Mouse (Mus musculus) T-helper 1 cell (primary cell): Measurements from ENCODE around the gene Cdca8.
"Not testable (repeated sequence)": the region's sequence is repeated elsewhere in the genome, so short reads cannot be mapped to it uniquely, and the experiment has no call there.

Experiments used
- in situ Hi-C: fragments of 300-600 bp; cut with MboI, MseI; formaldehyde crosslinking; loops from one replicate; pipeline ENCODE4 v1.15.1; 2025; ENCODE audit warnings: high pct_unique_total_duplicates

The Cdca8 gene

DNA sequence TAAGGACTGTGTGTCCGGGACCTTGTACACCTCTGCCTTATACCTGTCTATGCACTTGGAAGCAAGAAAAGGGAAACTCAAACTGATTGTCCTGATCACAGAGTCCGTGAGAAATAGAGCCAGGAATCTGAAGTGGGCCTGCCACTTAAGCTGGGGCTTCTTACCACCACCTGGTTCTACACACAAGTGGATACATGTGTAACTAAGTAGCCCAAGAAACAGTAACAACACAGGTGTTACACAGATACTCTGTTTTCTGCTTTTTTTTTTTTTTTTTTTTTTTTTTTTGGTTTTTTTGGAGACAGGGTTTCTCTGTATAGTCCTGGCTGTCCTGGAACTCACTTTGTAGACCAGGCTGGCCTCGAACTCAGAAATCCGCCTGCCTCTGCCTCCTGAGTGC is at the start of gene Cdca8:
Gene Cdca8 (minus strand): TSS at position 101 of the 400 bp plus-strand sequence.
- in situ Hi-C loops: not testable (repeated sequence)

DNA sequence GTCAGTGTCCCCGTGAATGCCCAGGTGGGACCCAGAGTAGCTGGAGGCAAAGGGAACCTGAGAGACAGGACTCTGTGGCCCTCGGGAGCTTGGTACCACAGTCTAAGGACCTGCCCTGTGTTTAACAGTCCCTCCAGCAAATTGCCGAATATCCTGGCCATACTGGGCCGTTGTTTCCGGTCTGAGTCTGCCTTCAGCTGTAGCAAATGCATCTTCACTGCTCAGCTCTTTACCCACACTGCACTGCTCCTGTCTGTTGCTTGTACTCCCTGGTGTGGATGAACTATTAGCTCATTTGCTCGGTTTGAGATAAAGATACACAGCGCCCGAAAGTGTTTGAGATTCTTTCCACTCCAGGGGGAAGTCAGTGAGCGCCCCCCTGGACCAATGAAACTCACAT is 49.3 kb upstream of the Cdca8 start:
- in situ Hi-C loops: no loop called here

DNA sequence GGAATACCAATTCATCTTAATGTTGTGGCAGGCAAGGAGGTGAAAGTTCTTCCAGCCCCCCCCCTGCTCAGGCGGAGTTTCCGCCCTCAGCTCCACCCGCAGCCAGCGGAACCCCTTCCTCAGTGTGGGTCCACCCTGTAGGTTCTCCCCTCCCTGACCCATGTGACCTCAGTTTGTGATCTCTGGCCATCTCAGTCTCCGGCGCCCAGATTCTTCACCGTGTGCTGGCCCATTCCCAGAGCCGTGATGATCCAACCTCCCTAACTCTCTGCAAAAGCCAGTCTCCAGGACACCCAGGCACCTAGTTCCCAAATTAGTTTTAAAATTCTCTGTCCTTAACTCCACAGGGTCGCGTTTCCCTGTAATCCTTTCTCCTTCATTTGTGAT is 48.6 kb upstream of the Cdca8 start:
- in situ Hi-C loops: no loop called here

DNA sequence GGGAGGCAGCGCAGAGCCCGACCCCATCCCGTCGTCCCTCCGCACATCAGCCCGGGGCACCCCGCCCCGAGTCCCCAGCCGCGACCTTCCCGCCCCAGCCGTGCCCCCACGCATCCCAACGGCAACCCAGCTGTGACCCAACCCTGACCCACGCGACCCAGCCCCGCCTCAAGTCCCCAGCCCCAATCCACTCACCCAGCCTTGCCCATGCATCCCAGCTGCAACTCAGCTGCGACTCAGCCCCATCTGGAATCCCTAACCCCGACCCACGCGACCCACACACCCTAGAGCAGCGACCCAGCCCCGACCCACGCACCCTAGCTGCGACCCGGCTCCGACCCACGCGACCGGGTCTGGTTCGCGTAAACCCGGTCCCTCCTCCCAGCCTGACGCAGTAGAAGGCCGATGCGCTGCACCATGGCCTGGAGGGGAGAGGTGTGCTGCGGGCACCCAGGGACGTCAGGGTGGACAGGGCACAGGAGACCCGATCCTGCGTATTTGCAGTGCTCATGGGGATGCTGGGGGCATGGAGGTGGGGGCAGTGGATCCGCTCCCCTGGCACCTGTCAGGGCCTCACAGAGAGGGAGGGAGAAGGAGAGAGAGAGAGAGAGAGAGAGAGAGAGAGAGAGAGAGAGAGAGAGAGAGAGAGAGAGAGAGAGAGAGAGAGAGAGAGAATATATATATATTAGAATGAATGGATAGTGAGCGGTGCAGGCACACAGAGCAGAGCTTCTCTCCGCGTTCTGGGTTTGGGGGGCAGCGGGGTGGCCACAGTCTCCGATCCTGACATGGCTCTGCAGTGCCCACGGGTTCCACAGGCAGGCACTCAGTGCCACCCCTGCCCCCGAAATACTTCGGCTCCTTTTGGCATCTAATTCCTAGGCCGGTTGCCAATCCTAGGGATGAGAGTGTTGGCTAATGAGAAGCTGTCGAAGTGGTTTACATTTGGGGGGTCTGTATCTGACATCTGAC is 47.9 kb upstream of the Cdca8 start:
- in situ Hi-C loops: no loop called here

DNA sequence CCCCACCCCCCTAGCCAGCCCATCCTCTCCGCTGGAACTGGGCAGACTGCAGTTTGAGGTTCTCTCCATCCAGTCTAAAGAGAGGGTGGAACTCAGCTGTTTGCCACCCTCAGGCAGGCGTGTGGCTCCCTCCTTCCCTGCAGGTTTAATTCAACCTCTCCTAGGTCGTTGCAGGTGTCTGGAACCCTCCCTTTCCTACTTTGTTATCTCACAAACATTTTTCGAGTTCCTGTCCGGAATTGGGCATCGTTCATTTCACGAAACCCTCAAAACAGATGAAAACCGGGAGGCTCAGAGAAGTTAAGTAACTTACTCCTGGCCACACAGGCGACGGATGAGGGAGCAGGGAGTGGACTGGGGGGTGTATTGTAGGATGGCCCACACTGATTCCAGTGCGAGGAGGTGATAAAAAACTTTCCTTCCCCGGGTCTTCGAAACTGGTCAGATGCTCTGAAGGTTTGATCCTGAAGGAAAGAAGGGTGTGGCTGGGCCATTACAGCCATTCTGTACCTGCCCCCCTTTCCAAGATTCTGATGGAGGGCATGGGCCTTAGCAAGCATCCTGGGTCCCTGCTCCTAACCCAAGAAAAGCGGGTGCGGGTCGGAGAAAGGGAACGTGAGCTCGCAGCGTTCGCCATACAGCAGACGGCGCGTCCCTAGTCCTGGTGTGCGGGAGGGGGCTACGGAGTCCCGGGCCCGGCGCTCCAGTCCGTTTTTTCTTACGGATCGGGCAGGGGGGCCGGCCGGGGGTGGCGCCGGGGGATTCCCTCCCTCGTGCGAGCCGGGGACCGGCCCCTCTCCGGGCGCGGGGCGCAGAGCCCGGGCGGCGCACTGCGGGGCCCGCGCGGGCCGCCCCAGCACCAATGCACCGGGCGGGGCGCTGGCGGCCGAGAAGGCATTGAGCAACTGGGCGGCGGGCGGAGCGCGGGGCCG is 46.8 kb upstream of the Cdca8 start, which contains the start of gene Rspo1:
Gene Rspo1 (plus strand): TSS at position 760 of the 932 bp plus-strand sequence.
- in situ Hi-C loops: no loop called here

DNA sequence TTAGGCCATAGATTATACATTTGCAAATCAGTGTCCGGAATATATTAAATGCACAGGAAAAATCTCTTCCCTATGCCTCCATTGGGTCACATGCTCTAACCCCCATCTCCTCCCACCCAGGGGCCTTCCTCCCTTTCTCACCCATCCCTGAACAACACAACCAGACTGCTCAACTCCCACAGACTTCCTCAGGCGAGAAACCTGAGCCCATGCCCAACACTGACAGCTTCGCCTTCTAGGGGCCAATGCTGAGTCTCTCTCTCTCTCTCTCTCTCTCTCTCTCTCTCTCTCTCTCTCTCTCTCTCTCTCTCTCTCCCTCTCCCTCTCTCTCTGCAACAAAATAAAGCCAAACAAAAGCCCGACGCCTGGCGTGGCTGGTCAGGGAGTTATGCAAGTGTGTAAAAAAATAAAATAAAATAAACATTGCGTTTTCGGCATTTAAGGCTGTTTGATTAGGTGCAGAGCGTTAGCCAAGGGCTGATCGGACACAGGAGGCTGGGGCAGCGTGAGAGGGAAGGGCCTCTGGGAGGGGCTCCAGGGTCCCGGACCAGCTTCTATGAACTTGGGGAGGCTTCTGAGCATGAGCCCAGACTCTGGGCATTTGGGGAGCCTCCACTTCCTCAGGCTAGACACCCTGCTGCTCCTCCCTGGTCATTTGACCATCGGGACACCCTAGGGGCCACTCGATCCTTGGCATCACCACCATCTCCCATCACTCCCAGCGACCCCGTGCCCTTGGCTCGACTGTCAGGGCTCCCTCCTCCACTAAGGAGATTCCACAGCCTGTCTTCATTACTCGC is 46.0 kb upstream of the Cdca8 start:
- in situ Hi-C loops: no loop called here

DNA sequence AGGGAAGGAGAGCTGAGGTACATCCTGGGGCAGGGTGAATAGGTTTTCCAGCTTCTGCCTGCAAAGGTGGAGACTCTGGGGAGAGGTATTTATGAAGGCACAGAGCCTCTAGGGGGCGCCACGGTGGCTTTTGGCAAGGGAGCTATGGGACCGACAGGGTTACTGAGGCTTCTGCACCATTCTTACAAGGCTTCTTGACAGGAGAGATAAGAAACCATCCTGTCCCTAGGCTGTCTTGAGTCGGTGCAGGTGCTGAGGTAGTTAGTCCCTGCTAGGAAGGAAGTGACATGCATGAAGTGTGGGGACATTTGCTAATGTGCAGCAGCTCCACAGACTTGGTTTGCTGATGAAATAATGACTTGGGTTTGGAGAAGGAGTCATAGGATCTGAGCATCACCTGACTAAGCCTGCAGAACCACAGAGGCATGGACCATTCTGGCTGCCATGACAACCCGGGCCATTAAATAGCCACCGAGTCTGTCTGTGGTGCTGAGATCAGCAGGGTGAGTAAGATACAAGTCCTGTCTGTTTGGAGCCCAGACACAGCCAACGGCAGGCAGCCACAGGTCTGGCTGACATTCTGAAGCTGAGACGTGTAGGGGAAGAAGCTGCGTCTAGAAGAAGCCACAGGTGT is 44.9 kb upstream of the Cdca8 start:
- in situ Hi-C loops: no loop called here

DNA sequence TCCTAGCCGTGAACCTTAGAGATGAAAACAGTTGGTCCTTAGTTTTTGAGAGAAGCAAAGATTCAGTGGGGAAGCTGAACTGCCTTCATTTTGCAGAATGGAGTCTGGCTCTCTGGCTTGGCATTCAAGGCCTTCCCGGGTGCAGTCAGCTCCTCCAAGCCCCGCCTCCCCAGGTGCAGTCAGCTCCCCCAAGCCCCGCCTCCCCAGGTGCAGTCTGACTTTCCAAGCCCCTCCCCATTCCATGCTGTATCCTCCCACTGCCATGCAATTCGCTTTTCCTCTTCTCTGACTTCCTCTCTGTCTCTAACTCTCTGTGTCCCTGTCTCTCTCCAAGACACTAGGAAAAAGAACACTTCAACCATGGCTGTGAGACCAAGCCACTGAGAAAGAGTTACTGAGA is 39.1 kb upstream of the Cdca8 start:
- in situ Hi-C loops: loop anchor here (10.0 kb wide), 2 partner anchors 797 to 883 kb away; no protein-coding TSS in a partner anchor

DNA sequence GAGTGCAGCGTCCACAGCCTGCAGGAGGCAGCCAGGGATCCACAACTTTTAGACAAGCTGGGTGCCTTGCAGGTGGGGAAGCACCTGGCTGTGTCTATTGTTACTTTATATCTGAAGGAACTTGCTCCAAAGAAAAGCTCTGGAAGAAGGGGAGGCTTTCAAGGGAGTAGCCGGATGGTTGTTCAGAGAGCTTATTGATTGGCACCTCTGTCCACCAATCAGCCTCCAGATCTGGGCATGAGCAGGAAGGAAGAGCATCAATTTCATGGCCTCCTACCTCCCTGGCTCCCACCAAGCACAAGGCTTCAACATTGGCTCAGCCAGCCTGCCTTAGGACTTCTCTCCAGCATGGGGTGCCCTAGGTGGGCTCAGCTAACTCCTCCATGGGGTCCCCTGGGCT is 34.2 kb upstream of the Cdca8 start:
- in situ Hi-C loops: loop anchor here (10.0 kb wide), 2 partner anchors 802 to 878 kb away; no protein-coding TSS in a partner anchor

DNA sequence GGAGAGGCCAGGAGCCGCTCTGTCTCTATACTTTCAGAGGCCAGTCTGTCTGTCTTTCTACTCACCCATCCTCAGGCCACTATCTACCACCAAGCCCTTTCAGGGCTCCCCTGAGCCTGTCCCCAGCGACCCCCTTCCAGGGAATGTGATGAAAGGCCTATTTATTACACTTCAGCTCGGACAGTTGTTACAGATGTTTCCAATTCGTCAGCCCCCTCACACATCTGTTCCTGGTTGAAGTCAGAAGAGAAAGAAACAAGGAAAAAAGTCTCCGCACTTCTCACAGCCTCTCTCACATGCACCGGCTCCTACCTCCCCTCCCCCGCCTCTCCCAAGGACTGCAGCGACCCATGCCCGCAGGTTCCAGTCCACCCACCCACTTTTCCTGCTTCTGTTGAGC is 33.2 kb upstream of the Cdca8 start:
- in situ Hi-C loops: loop anchor here (10.0 kb wide), 2 partner anchors 802 to 878 kb away; no protein-coding TSS in a partner anchor

DNA sequence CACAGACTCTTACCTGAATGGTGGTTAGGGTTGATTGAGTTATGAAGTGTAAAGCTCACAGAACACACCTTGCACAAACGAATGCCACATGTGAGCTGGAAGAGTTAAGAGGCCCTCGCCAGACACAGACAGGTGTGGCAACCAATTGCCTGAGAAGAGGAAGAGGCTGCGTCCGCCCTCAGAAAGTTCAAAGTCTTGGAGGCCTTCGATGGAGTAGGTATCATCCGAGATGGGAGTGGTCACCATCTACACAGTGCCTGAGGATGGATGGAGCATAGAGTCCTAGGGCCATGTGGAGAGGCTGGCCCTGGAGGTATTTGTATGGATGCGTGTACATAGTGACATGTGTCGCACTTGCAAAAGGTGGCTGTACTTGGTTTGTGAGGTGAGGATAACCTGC is 32.0 kb upstream of the Cdca8 start:
- in situ Hi-C loops: loop anchor here (10.0 kb wide), 2 partner anchors 804 to 876 kb away; no protein-coding TSS in a partner anchor

DNA sequence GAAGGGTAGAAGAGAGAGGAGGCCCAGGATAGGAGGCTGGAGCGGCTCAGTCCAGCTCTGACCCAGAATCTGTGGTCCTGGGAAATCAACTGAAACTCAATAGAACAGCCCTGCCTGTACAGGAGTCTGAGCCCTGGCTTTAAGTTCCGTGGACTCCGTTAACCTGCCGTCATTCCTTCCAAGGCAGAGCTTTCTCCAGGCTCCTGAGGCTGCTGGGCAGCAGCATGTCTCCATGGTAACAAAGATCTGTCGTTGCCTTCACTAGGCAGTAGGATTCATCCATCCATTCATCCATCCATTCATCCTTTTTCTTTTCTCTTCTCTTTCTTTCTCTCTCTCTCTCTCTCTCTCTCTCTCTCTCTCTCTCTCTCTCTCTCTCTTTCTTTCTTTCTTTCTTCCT is 31.6 kb upstream of the Cdca8 start:
- in situ Hi-C loops: loop anchor here (10.0 kb wide), 2 partner anchors 804 to 876 kb away; no protein-coding TSS in a partner anchor

DNA sequence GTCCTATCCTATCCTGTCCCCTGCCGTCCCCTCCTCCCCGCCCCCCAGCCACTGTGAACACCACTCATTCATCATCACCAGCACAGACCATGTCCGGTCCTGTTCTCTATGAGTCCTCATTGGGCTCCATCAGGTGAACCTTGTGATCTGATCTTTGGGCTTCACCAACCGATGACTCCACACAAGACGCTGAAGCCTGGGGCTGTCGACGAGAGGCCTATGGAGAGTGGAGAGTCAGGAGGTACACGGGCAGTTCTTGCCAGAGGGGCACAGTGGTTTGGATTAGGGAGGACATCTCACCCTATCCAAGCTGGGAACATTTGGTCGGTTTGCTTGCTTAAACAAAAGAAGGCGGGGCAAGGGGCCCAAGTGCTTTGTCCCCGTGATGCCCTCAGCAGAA is 31.1 kb upstream of the Cdca8 start:
- in situ Hi-C loops: loop anchor here (10.0 kb wide), 2 partner anchors 805 to 875 kb away; no protein-coding TSS in a partner anchor

DNA sequence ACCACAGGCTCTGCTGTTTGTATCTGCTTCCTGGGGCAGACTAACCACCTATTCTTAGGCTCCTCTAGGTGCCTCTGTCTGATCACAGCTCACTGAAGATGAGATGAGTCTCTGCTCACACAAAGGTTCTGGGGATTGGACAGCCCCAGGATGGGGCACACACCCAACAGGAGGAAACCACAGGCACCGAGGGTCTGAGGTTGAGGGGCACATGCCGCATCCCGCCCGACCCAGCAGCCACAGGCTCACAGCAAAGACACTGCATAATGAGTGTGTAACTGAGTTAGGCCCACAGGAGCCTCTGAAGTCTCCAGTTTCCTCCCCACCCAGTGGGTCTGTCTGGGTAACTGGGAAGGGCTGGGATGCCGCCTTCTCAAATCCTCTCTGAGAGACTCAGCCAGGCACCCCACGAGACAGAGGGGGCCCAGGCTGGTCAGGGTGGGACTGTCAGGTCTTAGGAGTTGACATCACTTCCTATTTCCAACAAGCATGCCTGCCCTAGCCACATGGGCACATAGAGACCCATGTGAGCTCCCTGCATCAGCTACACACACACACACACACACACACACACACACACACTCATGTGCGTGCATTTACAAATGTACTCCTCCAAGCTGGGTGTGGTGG is 30.2 kb upstream of the Cdca8 start:
- in situ Hi-C loops: no loop called here

DNA sequence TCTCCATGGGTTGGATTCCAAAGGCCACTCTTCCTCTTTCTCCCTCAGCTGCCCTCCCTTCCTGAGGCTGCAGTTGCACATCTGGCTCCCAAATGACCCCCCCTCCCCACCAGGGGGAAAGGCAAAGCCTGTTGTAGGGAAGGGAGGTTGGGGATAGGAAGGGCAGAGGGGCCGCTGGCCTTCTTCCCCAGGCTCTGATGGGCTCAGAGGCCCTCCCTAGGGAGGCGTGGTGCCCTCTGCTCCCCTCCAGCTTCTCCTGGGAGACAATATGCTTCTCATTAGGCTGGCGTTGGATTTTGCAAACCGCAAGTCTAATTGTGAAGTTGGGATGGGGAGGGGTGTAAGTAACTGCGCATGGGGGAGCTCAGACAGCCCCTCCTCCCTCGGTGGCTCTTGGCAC is 29.6 kb upstream of the Cdca8 start:
- in situ Hi-C loops: no loop called here

DNA sequence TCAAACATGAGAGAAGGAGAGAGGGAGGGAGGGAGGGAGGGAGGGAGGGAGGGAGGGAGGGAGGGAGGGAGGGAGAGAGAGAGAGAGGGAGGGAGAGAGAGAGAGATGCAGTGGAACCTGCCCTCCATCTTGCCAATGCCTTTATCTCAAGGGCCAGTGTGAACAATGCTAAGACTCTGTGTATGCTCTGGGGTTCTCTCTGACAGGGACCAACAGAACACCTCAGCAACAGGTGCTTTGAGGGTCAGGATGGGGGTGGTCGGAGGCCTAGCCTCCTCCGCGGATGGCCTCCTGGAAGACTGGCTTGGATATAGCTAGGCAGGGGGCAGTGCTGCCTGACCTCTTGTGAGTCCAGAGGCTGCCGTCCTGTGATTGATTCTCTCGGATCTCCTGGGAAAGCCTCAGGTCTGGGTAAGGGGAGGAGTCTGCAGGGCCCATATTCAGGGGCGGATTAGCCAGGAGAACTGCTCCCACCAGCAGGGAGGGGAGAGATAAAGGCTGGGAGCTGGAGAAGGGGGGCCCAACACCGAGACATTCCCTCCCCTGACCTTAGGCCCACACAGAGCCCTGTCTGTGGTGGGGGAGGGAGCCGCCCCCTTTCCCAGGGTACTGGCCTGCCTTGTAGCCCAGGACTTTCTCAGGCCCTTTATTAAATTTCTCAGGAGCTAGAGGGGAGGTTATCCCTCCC is 25.9 kb upstream of the Cdca8 start:
- in situ Hi-C loops: no loop called here

DNA sequence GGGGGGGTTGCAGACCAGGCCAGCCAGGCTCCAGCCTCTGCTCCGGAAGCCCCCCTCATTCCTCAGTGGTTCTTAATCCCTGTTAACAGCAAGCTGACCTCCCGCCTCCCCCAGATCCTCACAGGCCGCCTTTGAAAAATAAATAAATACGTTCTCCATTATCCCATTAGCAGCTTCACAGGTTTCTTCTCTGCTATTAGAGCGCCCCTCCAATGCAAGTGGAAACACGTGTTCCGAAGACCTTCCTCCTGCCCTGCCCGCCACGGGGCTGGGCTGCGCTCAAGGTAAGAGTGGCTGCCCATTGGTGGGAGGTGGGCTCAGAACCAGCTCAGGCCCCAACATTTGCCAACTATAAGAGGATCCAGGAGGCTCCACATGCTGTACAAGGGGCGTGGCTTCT is 23.5 kb upstream of the Cdca8 start:
- in situ Hi-C loops: no loop called here

DNA sequence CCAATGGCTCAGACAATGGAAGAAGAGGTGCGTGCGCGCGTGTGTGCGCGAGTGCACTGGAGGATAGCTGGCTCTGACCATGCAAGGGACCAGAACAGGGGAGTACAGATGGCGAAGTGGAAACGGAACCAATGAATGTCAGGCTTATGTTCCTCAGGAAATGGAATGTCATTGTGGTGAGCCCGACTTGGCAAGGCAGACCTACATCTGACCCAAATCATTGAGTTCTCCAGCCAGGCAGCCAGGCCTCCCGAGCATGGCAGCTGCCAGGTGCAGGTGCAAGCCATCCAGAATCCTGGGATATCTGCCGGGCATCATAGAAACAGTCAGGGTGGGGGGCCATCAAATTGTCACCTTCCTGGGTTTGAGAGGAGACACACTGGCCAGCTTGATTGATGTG is 21.8 kb upstream of the Cdca8 start:
- in situ Hi-C loops: no loop called here

DNA sequence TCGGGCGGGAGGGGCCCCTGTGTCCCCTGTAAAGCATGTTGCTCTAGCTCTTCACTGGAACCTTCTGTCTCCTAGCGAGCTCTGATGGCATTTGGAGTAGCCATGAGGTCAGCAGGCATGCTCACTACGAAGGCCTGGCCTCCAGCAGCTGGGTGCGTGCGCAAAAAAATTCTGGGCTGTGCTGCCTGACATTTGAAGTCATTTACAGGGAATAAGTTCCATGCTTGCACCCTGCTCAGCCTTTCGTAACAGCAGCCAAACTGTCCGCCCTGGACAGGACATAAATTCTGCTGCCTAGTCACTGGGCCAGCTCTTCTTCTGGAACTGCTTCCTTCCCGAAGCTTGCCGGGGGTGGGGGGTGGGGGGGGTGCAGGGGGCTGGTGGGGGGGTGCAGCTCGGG is 20.0 kb upstream of the Cdca8 start:
- in situ Hi-C loops: no loop called here
